Mouse (Mus musculus) testis, adult 2 months (tissue): ENCODE data around the gene Abtb1. TPM values are rescaled to one million over a fixed set of nuclear protein-coding genes. Genes with fewer than 3 reads are reported as not detected.

Experiments used
- H3K27ac ChIP-seq: fragments of 200-500 bp; 2 replicates; pipeline ENCODE4 v1.5.1; 2012; ENCODE audit warnings: low read depth, low read length; ENCODE audit not compliant: control insufficient read depth, insufficient read depth
- H3K27me3 ChIP-seq: fragments of 200-500 bp; 2 replicates; pipeline ENCODE4 v1.6.1; 2012; ENCODE audit warnings: mild to moderate bottlenecking, low read length, moderate library complexity; ENCODE audit not compliant: control insufficient read depth, insufficient read depth
- H3K36me3 ChIP-seq: fragments of 200-500 bp; 2 replicates; pipeline ENCODE4 v1.6.1; 2012; ENCODE audit warnings: mild to moderate bottlenecking, low read length; ENCODE audit not compliant: control insufficient read depth, insufficient read depth
- H3K4me1 ChIP-seq: fragments of 200-500 bp; 2 replicates; pipeline ENCODE4 v1.6.1; 2012; ENCODE audit warnings: low read length; ENCODE audit not compliant: control insufficient read depth, insufficient read depth
- H3K4me3 ChIP-seq: fragments of 200-500 bp; 2 replicates; pipeline ENCODE4 v1.5.1; 2012; ENCODE audit warnings: low read depth, mild to moderate bottlenecking, low read length, moderate library complexity, mixed read lengths; ENCODE audit not compliant: control insufficient read depth
- CTCF ChIP-seq: fragments of 200-500 bp; IDR thresholded peaks from 2 replicates; pipeline ENCODE4 v1.5.1; 2012; ENCODE audit warnings: low read depth, mild to moderate bottlenecking, inconsistent platforms, low read length, moderate library complexity; ENCODE audit not compliant: control insufficient read depth, insufficient read depth, insufficient replicate concordance
- POLR2A ChIP-seq: fragments of 200-500 bp; IDR thresholded peaks from 2 replicates; pipeline ENCODE4 v1.6.1; 2012; ENCODE audit warnings: low read depth, mild to moderate bottlenecking, inconsistent platforms, low read length, moderate library complexity; ENCODE audit not compliant: control insufficient read depth
- polyA plus RNA-seq: library from polyadenylated mRNA; depleted of rRNA; stranded (reverse); fragments of >200 nt; gene quantifications from 2 replicates; pipeline ENCODE4 v1.2.3, GENCODE M21; 2012

The Abtb1 gene
- polyA plus RNA-seq, 1 experiment = 46.5 TPM

GRCm38 (mm10) chr6:88821294-88821693 is 20.5 kb downstream of the Abtb1 start:
- Histone ChIP-seq H3K27ac (no peak overlapping the region), H3K4me3 (no peak overlapping the region), H3K36me3 (peaks cover 2% of the 10 kb centered on the region; the same call in 1 of the 2 replicates), H3K27me3 (no peaks in the 10 kb centered on the region), H3K4me1 (no peaks in the 10 kb centered on the region)
- no peak for TF ChIP-seq CTCF
- TF ChIP-seq POLR2A = no peak

DNA sequence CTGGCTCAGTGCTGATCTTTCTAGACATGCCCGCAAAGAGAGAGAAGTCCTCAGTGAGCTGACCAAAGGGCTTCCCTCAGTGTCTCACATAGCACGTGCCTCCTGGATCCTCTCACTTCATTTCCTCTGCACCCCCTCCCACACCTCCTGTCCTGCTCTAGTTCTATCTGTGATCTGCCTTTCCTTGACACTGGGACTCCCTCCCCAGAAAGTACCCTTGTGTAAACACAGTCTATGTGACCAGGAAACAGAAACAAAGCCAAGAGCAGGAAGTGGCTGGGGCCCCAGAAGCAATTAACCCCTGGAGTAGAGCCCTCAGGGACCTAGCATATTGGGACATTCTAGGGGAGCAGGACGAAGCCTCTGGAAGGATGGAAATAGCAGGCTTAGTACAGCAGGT is 20.9 kb downstream of the Abtb1 start:
- H3K4me3 ChIP-seq = no peak overlapping the region
- TF ChIP-seq CTCF (no peak), POLR2A (no peak)
- H3K4me1 ChIP-seq = no peaks in the 10 kb centered on the region
- no peaks in the 10 kb centered on the region for H3K27me3 ChIP-seq
- H3K36me3 ChIP-seq = peaks cover 2% of the 10 kb centered on the region; the same call in 1 of the 2 replicates
- no peak overlapping the region for H3K27ac ChIP-seq

DNA sequence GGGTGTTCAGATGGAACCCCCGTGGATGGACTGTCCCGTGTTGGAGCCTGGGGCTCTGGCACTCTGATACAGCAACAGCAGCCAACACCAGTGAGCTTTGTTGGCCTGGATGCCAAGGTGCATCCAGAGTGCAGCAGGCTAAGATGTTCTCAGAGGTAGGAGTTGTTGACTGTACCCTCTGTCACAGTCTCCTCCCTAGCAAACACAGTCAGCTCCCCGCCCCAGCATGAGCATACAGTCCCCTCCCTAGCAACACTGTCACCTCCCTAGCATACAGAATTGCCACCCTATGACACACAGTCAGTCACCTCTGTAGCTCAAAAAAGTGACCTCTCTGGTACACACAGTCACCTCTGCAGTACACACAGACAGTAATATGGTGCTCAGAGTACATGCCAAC is 24.9 kb downstream of the Abtb1 start:
- H3K27ac ChIP-seq = no peak overlapping the region
- H3K27me3 ChIP-seq = no peaks in the 10 kb centered on the region
- TF ChIP-seq POLR2A = no peak
- TF ChIP-seq CTCF = no peak
- no peak overlapping the region for H3K4me3 ChIP-seq
- peaks cover 10% of the 10 kb centered on the region for H3K4me1 ChIP-seq
- peaks cover 2% of the 10 kb centered on the region; the same call in 1 of the 2 replicates for H3K36me3 ChIP-seq

DNA sequence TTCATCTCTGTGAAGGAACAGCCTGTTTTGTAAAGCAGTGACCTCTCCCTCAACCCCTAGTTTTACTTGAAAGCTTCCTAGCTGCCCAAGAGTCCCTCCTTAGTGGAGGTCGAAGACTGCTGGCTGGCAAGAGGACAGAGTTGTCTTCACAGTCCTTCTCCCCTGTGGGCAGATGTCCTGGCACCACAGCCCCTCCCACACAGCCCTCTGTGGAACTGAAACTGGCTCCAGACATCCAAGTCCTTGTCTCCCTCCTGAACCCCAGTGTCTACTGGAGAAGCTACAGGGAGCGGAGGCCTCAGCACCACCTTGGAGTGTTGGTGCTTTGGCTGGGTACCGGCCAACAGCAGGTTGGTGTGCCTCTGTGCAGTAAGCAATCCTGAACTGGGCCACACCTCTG is 26.3 kb downstream of the Abtb1 start:
- TF ChIP-seq CTCF = no peak
- no peak for TF ChIP-seq POLR2A
- Histone ChIP-seq H3K27me3 (no peaks in the 10 kb centered on the region), H3K36me3 (peaks cover 2% of the 10 kb centered on the region; the same call in 1 of the 2 replicates), H3K27ac (peak overlapping the region; percentile 75), H3K4me3 (peak overlapping the region; percentile 51), H3K4me1 (peaks cover 10% of the 10 kb centered on the region)

- Histone ChIP-seq H3K4me3 (peak overlapping the region; percentile 51), H3K27ac (peak overlapping the region; percentile 75), H3K27me3 (no peaks in the 10 kb centered on the region), H3K4me1 (peaks cover 10% of the 10 kb centered on the region), H3K36me3 (peaks cover 2% of the 10 kb centered on the region; the same call in 1 of the 2 replicates)
- TF ChIP-seq CTCF (no peak), POLR2A (no peak; the same call in 1 of the 2 replicates)
These were observed 26.7 kb downstream of the Abtb1 start for GRCm38 (mm10) chr6:88815036-88815435.

DNA sequence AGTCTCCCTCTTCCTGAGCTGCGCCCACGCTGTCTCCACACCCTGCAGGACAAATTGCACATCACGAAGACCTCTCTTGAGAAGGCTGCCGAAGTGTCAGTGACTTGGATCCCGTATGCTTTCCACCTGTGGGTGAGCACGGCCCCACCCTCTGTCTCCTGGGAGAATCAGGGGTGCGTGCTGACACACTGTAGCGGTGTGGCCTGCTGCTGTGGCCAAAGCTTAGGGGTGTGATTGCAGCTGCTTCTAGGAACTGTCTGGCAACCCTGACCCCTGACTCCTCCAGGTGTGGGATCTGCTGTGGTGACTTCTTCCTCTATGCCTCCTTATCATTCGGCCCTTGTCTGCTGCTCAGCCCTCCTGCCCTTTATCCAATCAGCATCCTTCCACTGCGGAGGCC is 28.0 kb downstream of the Abtb1 start:
- Histone ChIP-seq H3K4me3 (peak overlapping the region; percentile 2; the same call in 1 of the 2 replicates), H3K27me3 (no peaks in the 10 kb centered on the region), H3K36me3 (peaks cover 2% of the 10 kb centered on the region; the same call in 1 of the 2 replicates), H3K27ac (no peak overlapping the region), H3K4me1 (peaks cover 10% of the 10 kb centered on the region)
- TF ChIP-seq CTCF (no peak), POLR2A (no peak)

- Histone ChIP-seq H3K4me1 (peaks cover 10% of the 10 kb centered on the region), H3K27ac (peak overlapping the region; percentile 15; the same call in 1 of the 2 replicates)
- TF ChIP-seq CTCF (no peak), POLR2A (no peak)
These were observed 28.9 kb downstream of the Abtb1 start for GRCm38 (mm10) chr6:88812886-88813285.

GRCm38 (mm10) chr6:88811880-88812400 is 29.8 kb downstream of the Abtb1 start:
- Histone ChIP-seq H3K27ac (no peak overlapping the region), H3K4me1 (peaks cover 10% of the 10 kb centered on the region), H3K4me3 (no peak overlapping the region), H3K27me3 (no peaks in the 10 kb centered on the region), H3K36me3 (no peaks in the 10 kb centered on the region)
- TF ChIP-seq POLR2A (no peak), CTCF (no peak)

More at GRCm38 (mm10) chr6:88812886-88813285, 28.9 kb downstream of the Abtb1 start:
- no peak overlapping the region for H3K4me3 ChIP-seq
- no peaks in the 10 kb centered on the region for H3K27me3 ChIP-seq
- peaks cover 2% of the 10 kb centered on the region; the same call in 1 of the 2 replicates for H3K36me3 ChIP-seq
